Mouse (Mus musculus): ENCODE measurements around the gene Apoh.

DNA sequence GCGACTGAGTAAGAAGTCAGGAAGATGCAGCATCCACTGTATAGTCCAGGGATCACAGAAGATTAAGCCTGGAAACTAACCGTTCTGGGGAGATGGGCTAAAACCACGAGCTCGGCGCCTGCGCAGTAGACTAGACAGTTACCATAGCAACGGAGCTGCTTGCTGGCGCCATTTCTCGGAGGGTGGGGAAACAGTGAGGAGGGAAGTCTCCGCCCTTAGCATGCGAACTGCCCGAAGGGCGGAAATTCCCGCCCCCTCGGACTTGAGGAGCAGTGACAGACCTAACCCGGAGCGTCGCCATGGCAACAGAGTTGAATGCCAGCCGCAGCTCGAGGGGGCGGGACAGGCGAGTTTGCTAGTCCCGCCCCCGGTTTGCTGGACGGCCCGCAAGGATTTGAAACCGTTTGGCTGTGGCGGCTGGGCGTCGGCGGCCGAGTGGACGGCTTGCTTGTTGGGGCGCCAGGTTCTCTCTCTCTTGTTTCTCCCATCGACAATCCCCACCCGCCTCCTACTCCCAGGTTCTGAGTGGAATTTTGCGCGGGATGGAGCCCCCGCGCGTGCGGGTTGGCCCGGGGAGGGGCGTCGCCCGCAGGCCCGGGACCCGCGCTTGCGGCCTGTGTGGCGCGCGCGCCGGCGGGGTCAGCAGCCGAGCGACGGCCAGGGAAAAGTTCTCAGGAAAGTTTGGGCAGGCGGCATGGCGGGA lies 81.9 kb downstream of the Apoh start, which contains the start of gene Cep112:
- TF ChIP-seq POLR2A (IDR thresholded peaks at IDR 0.05; ENCODE audit: borderline replicate concordance, control insufficient read depth, low read depth, low read length): no peak
- TF ChIP-seq CTCF (IDR thresholded peaks at IDR 0.05; ENCODE audit: control insufficient read depth, insufficient read depth, low read length): no peak
